Mouse (Mus musculus) gastrocnemius, adult 2 months (tissue): ENCODE measurements around the gene Bcl2l13. TPM values are rescaled to one million over a fixed set of nuclear protein-coding genes. Genes with fewer than 3 reads are reported as not detected.
"Not testable (repeated sequence)": the region's sequence is repeated elsewhere in the genome, so short reads cannot be mapped to it uniquely, and the experiment has no call there.

Source experiments
- DNase-seq: peaks from one replicate; pipeline ENCODE4 v3.0.0; 2022
- H3K27ac ChIP-seq: fragments of 200-600 bp; 2 replicates; pipeline ENCODE4 v1.8.1; 2022; ENCODE audit warnings: mild to moderate bottlenecking
- H3K4me3 ChIP-seq: fragments of 200-600 bp; 2 replicates; pipeline ENCODE4 v1.8.1; 2022; ENCODE audit warnings: mild to moderate bottlenecking, moderate library complexity
- CTCF ChIP-seq: fragments of 200-600 bp; IDR thresholded peaks from 2 replicates; pipeline ENCODE4 v1.8.1; 2022; ENCODE audit warnings: antibody characterized with exemption, mild to moderate bottlenecking, moderate library complexity
- intact Hi-C: fragments of 180-260 bp; cut with DNase I; formaldehyde crosslinking; loops from one replicate; pipeline ENCODE4 v1.15.1; 2025
- total RNA-seq, 2 experiments: library from RNA; stranded (reverse); gene quantifications; 2 replicates each; pipeline ENCODE4 v1.2.3; 2021

Gene Bcl2l13
- total RNA-seq, 2 experiments from 2014 or later, result 65.3 to 74.2 TPM

DNA sequence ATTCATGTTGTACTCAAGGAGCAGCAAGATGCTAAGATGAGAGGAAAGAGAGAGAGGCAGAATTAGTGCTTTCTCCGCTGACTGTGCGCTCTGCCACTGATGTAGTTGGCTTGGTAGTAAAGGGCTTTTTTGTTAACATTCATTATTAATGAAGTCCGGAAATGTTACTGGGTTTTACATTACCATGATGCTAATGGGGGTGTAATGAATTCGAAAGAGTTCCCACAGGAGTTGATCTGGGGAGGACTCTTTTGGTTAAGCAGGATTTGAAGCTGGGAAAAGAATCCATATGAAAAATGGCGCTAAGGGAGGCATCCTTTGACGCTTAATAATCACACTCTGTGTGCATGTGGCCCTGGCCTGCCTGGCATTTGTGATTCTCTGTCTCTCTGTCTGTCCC is 48.4 kb downstream of the Bcl2l13 start:
- Histone ChIP-seq H3K27ac (no peak overlapping the region), H3K4me3 (no peak overlapping the region)
- TF ChIP-seq CTCF, result no peak
- no peak for DNase-seq
- intact Hi-C loops, result no loop called here

DNA sequence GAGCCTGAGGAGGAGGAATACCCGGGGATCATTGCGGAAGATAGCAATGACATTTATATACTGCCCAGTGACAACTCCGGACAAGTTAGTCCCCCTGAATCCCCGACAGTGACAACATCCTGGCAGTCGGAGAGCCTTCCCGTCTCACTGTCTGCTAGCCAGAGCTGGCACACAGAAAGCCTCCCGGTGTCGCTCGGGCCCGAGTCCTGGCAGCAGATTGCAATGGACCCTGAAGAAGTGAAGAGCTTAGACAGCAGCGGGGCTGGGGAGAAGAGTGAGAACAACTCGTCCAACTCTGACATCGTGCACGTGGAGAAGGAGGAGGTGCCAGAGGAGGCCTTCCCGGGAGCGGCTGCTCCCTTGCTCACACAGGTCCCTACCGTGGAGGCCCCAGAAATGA is 50.7 kb downstream of the Bcl2l13 start:
- Histone ChIP-seq H3K27ac (no peak overlapping the region), H3K4me3 (no peak overlapping the region)
- no peak for TF ChIP-seq CTCF
- intact Hi-C loops, result no loop called here
- DNase-seq, result no peak

DNA sequence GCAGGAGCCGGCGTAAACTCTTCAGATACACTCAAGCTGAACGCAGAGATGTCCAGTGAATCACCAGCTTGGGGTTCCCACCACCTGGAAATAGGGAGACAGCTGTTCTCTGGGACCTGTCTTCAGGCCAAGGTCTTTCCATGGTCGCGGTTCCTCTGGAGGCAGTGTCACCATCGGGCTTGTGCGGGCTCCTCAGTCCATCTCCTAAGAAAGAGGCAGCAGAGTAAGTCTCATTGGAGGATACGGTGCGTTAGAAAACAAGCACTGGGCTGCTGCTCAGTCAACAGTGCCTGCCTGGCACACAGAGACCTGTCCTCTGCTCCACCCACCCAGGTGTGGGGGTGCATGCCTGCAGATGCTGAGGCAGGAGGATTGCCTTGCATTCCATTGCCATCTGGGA is 58.1 kb downstream of the Bcl2l13 start:
- DNase-seq, result no peak
- Histone ChIP-seq H3K27ac (no peak overlapping the region), H3K4me3 (no peak overlapping the region)
- TF ChIP-seq CTCF, result no peak
- intact Hi-C loops, result loop anchor here (10.0 kb wide), 1 partner anchor 241 kb away; the partner anchor contains the start of gene Mical3

DNA sequence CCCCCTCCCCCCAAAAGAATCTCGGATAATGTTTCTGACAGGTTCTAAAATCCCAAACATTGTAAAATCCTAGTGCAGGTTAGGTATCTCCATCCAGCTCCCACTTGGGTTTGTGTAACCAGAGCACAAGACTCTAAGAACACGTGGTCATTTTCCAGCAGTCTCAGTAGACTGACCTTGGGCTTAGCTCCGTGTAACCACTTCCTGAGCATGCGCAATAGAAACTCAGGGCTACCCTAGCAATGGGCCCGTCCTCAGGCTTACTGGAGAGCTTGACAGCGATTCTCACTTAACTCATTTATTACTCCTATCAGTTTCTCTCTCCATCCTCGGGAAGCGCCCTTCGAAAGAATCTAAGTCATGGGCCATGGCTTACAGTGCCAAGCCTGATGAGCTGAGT is 58.5 kb downstream of the Bcl2l13 start:
- intact Hi-C loops, result loop anchor here (10.0 kb wide), 1 partner anchor 240 kb away; the partner anchor contains the start of gene Mical3
- no peak for TF ChIP-seq CTCF
- H3K4me3 ChIP-seq, result no peak overlapping the region
- H3K27ac ChIP-seq, result no peak overlapping the region
- DNase-seq, result no peak

DNA sequence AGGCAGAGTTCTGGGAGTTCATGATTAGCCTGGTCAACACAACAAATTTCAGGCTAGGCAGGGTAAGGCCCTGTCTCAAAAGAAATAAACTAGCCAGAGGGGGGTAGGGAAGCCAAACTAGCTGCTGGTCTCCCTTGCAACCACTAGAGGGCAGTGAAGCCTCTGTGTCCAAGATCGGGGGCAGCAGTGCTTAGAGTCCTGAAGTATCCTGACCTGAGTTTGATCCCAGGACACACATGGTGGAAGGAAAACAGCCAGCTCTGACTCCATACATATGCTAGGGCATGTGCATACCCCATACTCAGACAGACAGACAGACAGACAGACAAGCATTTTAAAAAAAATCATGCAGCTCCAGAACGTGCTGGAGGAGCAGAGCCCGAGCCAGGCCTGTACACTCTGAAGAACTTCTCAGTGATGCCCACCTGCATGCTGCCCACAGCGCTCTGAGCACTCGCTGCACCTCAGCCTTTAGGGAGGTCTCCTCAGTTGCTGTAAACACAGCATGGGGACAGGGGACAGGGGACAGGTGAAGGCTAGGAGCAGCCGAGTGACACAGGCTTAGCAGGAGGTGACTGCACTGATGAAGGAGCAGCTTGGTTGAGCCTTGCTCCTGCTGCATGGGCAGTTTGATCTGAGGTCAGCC is 62.3 kb downstream of the Bcl2l13 start:
- Histone ChIP-seq H3K4me3 (no peak overlapping the region), H3K27ac (no peak overlapping the region)
- peak; percentile 56 for DNase-seq
- intact Hi-C loops, result loop anchor here (2.0 to 10.0 kb wide), 3 partner anchors 54 to 280 kb away; partner anchors contain the start of gene Mical3
- peak; percentile 87 for TF ChIP-seq CTCF

DNA sequence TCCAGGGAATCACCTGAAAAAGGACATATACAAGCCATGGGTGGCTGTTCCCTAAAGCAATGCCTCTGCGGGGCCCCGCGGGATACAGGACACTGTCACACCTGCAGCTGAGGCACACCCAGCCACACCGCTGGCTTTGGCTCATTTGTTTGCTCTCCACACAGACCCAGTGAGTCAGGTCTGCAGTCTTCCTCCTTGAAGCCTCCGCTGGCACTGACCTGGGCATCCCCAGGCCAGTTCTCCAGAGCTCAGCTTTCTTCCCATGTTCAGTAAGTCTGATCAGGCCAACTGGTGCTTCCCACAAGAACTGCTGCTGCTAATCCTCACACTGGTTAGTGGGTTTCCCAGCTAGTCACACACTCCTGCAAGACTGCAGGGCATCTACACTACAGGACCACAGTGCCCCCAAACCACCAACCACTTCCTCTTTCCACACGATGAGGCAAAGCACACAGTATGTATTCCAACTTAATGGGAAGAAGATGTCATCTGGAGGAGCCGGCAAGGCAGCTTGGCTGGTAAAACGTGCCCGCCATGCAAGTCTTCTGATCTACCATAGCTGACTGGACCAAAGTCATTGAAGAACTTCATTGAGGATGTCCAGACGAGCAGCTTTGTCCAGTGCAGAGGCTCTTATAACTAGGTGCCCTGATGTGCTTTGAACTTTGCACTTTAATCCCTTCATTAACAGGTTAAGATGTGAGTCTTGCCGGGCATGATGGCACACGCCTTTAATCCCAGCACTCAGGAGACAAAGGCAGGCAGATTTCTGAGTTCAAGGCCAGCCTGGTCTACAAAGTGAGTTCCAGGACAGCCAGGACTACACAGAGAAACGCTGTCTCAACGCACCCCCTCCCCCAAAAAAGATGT is 66.0 kb downstream of the Bcl2l13 start:
- no peak for TF ChIP-seq CTCF
- no peak for DNase-seq
- no peak overlapping the region for H3K4me3 ChIP-seq
- H3K27ac ChIP-seq, result no peak overlapping the region
- intact Hi-C loops, result no loop called here

DNA sequence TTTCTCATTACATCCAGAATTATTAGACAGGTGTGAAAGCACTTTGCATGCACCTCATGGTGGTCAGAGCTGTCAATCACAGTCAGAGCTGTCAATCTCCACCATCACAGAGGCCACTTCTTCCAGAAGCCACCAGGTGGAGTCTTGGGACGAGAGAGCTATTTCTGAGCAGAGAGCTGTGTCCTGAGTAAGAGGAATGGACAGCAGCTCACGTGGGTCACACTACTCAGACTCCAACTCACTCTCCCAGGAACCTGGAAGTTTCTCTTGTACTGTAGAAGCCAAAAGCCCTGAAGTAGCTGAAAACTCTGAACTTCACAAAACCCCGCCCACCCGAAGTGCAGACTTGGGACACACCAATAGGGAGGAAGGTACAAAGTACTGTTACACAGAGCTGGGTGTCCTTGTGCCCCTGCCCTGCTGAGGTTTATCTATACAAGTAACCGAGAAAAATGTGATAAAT is 67.5 kb downstream of the Bcl2l13 start:
- Histone ChIP-seq H3K4me3 (no peak overlapping the region), H3K27ac (no peak overlapping the region)
- DNase-seq, result peak; percentile 47
- peak; percentile 72 for TF ChIP-seq CTCF
- intact Hi-C loops, result no loop called here

DNA sequence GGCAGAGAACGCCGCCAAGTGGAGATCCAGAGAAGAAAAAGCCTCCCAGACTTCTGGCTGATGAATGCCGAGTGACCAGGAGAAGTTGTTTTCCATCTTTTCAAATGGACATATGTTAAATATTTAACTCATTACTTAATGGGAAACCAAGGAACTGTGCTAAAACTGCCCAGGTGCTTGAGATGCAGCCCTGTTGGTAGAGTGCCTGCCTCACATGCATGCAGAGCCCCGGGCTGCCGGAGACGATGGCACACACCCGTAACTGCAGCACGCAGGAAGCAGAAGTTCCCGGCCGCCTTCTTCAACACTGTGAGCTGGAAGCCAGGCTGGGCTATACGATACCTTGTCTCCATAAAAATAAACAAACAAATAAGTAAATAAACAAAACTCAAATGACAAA is 67.9 kb downstream of the Bcl2l13 start:
- no peak overlapping the region for H3K27ac ChIP-seq
- TF ChIP-seq CTCF, result no peak
- no peak for DNase-seq
- H3K4me3 ChIP-seq, result no peak overlapping the region
- intact Hi-C loops, result no loop called here

DNA sequence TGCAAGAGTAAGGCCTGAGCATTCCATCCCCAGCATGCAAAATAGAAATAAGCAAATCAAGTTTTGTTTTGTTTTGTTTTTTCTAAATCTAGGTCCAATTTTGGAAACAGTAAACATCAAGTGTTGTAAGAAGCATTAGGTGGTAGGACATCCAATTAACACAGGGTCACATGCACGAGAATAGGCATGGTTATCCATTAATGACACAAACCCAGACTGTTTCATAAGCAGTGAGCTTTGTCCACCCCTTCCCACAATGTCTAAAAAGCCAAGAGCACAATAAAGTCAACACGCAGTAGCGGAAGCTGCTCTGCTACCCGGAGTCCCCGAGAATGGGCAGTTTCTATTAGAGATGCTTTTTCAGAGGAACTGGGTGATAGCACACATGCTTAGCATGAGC is 69.1 kb downstream of the Bcl2l13 start:
- intact Hi-C loops, result no loop called here
- H3K4me3 ChIP-seq, result no peak overlapping the region
- no peak for TF ChIP-seq CTCF
- no peak overlapping the region for H3K27ac ChIP-seq
- DNase-seq, result no peak

DNA sequence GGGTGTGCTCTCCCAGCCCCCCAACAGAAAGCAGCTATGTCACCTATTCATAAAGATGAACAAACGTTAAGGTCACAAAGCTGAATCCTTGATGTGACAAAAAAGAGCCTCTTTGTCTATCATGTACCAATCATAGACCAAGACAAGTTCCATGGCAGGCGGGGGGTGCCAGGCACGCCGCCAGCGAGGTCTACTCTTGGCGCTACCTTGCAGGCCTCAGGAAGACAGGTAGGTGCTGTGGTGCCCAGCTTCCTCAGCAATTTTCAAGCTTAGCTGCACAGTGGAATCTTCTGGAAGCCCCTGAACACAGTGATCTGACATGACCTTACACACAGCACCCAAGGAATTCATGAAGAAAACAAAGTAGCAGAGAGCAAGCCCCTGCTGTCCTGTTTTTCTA is 70.5 kb downstream of the Bcl2l13 start:
- intact Hi-C loops, result no loop called here
- Histone ChIP-seq H3K4me3 (no peak overlapping the region), H3K27ac (no peak overlapping the region)
- TF ChIP-seq CTCF, result no peak
- no peak for DNase-seq

DNA sequence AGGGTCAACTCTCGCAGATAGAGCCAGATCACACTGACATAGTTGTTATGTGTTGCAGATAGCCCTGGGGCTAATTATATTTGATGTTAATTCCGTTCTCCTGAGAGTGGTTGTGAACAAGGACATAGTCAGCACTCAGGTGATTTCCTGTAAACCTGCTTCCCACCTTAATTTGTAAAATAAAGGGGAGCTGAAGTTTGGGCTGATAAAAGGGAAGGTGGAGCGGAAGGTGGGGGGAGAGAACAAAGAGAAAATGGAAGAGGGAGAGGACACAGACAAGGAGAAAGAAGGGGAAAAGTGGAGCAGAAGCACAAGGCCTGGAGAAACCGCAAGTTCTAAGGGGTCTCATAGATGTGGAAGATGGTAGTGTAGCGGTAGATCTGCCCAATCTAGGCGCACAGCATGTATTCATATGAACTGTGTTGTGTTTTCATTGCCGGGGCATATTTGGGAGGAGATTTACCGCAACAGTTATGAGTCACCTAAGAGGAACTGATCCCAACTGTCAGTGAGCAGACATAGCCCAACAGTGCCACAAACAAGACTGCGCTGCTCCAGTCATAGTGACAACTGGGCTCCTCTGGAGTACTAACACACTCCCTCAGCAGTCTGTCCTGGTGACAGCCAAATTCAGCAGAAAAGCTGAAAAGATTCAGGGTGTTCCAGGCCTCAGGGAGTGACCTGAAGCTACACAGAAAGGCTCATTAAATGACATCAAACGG is 72.0 kb downstream of the Bcl2l13 start:
- H3K27ac ChIP-seq, H3K4me3 ChIP-seq, intact Hi-C loops, DNase-seq: not testable (repeated sequence)

DNA sequence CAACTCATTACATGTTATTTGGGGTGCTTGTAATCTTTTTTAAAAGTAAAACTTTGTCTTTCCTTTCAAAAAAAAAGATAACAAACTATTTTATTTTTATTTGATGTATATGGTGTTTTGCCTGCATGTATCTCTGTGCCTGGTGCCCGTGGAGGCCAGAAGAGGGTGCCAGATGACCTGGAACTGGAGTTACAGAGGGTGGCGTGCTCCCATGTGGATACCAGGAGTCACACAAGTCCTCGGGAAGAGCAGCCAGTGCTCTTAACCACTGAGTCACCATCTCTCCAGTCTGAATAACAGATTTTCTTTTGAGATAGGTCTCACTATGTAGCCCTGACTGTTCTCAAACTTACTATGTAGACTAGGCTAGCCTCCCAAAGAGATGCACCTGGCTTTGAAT is 73.5 kb downstream of the Bcl2l13 start:
- Histone ChIP-seq H3K4me3 (no peak overlapping the region), H3K27ac (no peak overlapping the region)
- intact Hi-C loops, result no loop called here
- no peak for DNase-seq
- no peak for TF ChIP-seq CTCF
